Mouse (Mus musculus) embryonic facial prominence, embryonic 13.5 days (tissue): ENCODE measurements around the gene Atp8b3. TPM values are rescaled to one million over a fixed set of nuclear protein-coding genes. Genes with fewer than 3 reads are reported as not detected.

Experiments
- ATAC-seq: fragments of 200-750 bp; cut with Nextera tagmentation; 2 replicates; pipeline ENCODE4 v1.8.0; 2017; ENCODE audit warnings: low read depth; ENCODE audit not compliant: insufficient number of reproducible peaks, insufficient read depth, low FRiP score, low TSS enrichment
- H3K27ac ChIP-seq: fragments of 300-500 bp; sonication (generic); 2 replicates; pipeline ENCODE4 v1.5.1; 2015; ENCODE audit warnings: moderate library complexity, mild to moderate bottlenecking, inconsistent platforms
- H3K27me3 ChIP-seq: fragments of 300-500 bp; sonication (generic); 2 replicates; pipeline ENCODE4 v1.6.1; 2015; ENCODE audit warnings: mild to moderate bottlenecking, inconsistent platforms
- H3K36me3 ChIP-seq: fragments of 300-500 bp; sonication (generic); 2 replicates; pipeline ENCODE4 v1.6.1; 2015; ENCODE audit warnings: mild to moderate bottlenecking, inconsistent platforms
- H3K4me1 ChIP-seq: fragments of 300-500 bp; sonication (generic); 2 replicates; pipeline ENCODE4 v1.6.1; 2015; ENCODE audit warnings: inconsistent platforms
- H3K4me2 ChIP-seq: fragments of 300-500 bp; sonication (generic); 2 replicates; pipeline ENCODE4 v1.6.1; 2015; ENCODE audit warnings: moderate library complexity, mild to moderate bottlenecking, inconsistent platforms
- H3K4me3 ChIP-seq: fragments of 300-500 bp; sonication (generic); 2 replicates; pipeline ENCODE4 v1.5.1; 2015; ENCODE audit warnings: mild to moderate bottlenecking, inconsistent platforms
- H3K9ac ChIP-seq: fragments of 300-500 bp; sonication (generic); 2 replicates; pipeline ENCODE4 v1.6.1; 2015; ENCODE audit warnings: mild to moderate bottlenecking, inconsistent platforms
- H3K9me3 ChIP-seq: fragments of 300-500 bp; sonication (generic); 2 replicates; pipeline ENCODE4 v1.6.1; 2016; ENCODE audit warnings: inconsistent platforms
- WGBS: fragments of 180-500 bp; shearing (Covaris S2); methylation state at CpG from one replicate; pipeline ENCODE4 v1.1.7; 2015; ENCODE audit warnings: mixed read lengths; 5-methylcytosine and 5-hydroxymethylcytosine counted together
- polyA plus RNA-seq: library from polyadenylated mRNA; unstranded; fragments of >200 nt; fragmentation: Nextera tagmentation; extraction: Ambion mirVana; gene quantifications from 2 replicates; pipeline ENCODE4 v1.2.1, GENCODE M21; 2015

The Atp8b3 gene
- polyA plus RNA-seq, 1 experiment from 2014 or later: 0.04 TPM

GRCm38 (mm10) chr10:80513739-80514138 is 25.2 kb downstream of the Atp8b3 start:
- H3K4me2 ChIP-seq: peak overlapping the region; percentile 48
- peak overlapping the region; percentile 60 for H3K9ac ChIP-seq
- no peak for ATAC-seq
- H3K36me3 ChIP-seq: no peaks in the 10 kb centered on the region
- peaks cover 16% of the 10 kb centered on the region for H3K4me1 ChIP-seq
- no peaks in the 10 kb centered on the region for H3K9me3 ChIP-seq
- peak overlapping the region; percentile 22 for H3K4me3 ChIP-seq
- H3K27ac ChIP-seq: no peak overlapping the region
- WGBS: 6% methylated on average over 19 of the region's 19 CpGs
- H3K27me3 ChIP-seq: peaks cover 65% of the 10 kb centered on the region

GRCm38 (mm10) chr10:80510273-80510660 is 28.7 kb downstream of the Atp8b3 start:
- Histone ChIP-seq H3K27me3 (peaks cover 86% of the 10 kb centered on the region), H3K9me3 (no peaks in the 10 kb centered on the region), H3K4me2 (peak overlapping the region; percentile 60; the same call in 1 of the 2 replicates), H3K4me3 (no peak overlapping the region), H3K27ac (no peak overlapping the region), H3K9ac (0 out of 2 replicates have a peak overlapping the region, but pooled peaks have one; percentile 55), H3K4me1 (peaks cover 18% of the 10 kb centered on the region), H3K36me3 (no peaks in the 10 kb centered on the region)
- no peak for ATAC-seq
- WGBS: 34% methylated on average over 10 of the region's 10 CpGs

GRCm38 (mm10) chr10:80509412-80510272 is 29.3 kb downstream of the Atp8b3 start:
- no peak for ATAC-seq
- peak overlapping the region; percentile 55; the same call in 1 of the 2 replicates for H3K9ac ChIP-seq
- peak overlapping the region; percentile 37 for H3K4me3 ChIP-seq
- no peaks in the 10 kb centered on the region for H3K9me3 ChIP-seq
- peaks cover 86% of the 10 kb centered on the region for H3K27me3 ChIP-seq
- H3K36me3 ChIP-seq: no peaks in the 10 kb centered on the region
- peak overlapping the region; percentile 60 for H3K4me2 ChIP-seq
- H3K4me1 ChIP-seq: peaks cover 18% of the 10 kb centered on the region
- H3K27ac ChIP-seq: no peak overlapping the region
- 8% methylated on average over 20 of the region's 20 CpGs for WGBS

- Histone ChIP-seq H3K4me2 (no peak overlapping the region), H3K4me3 (no peak overlapping the region), H3K27me3 (peaks cover 85% of the 10 kb centered on the region), H3K9me3 (no peaks in the 10 kb centered on the region), H3K27ac (no peak overlapping the region), H3K36me3 (no peaks in the 10 kb centered on the region), H3K9ac (no peak overlapping the region), H3K4me1 (peaks cover 20% of the 10 kb centered on the region)
- under 1% methylated on average over 11 of the region's 11 CpGs for WGBS
- no peak for ATAC-seq
Observed at GRCm38 (mm10) chr10:80506222-80506621, 32.7 kb downstream of the Atp8b3 start.

- ATAC-seq: no peak
- Histone ChIP-seq H3K27me3 (peaks cover 87% of the 10 kb centered on the region), H3K27ac (no peak overlapping the region), H3K4me1 (peaks cover 13% of the 10 kb centered on the region), H3K4me2 (no peak overlapping the region), H3K36me3 (no peaks in the 10 kb centered on the region), H3K4me3 (no peak overlapping the region), H3K9me3 (no peaks in the 10 kb centered on the region), H3K9ac (no peak overlapping the region)
- WGBS: under 1% methylated on average over 9 of the region's 9 CpGs
Observed at GRCm38 (mm10) chr10:80504724-80505123, 34.2 kb downstream of the Atp8b3 start.

GRCm38 (mm10) chr10:80503599-80504220 is 35.2 kb downstream of the Atp8b3 start:
- under 1% methylated on average over 27 of the region's 27 CpGs for WGBS
- Histone ChIP-seq H3K9ac (no peak overlapping the region), H3K36me3 (no peaks in the 10 kb centered on the region), H3K27me3 (peaks cover 91% of the 10 kb centered on the region), H3K9me3 (no peaks in the 10 kb centered on the region), H3K4me2 (no peak overlapping the region), H3K27ac (no peak overlapping the region), H3K4me1 (peaks cover 11% of the 10 kb centered on the region), H3K4me3 (no peak overlapping the region)
- no peak for ATAC-seq

- 1% methylated on average over 22 of the region's 22 CpGs for WGBS
- 0 out of 2 replicates have a peak overlapping the region, but pooled peaks have one; percentile 36 for H3K9ac ChIP-seq
- H3K9me3 ChIP-seq: no peaks in the 10 kb centered on the region
- no peaks in the 10 kb centered on the region for H3K36me3 ChIP-seq
- H3K4me1 ChIP-seq: peaks cover 11% of the 10 kb centered on the region
- no peak overlapping the region for H3K4me2 ChIP-seq
- no peak for ATAC-seq
- peaks cover 94% of the 10 kb centered on the region for H3K27me3 ChIP-seq
- no peak overlapping the region for H3K27ac ChIP-seq
- H3K4me3 ChIP-seq: 0 out of 2 replicates have a peak overlapping the region, but pooled peaks have one; percentile 4
Observed at GRCm38 (mm10) chr10:80502819-80503314, 36.1 kb downstream of the Atp8b3 start.

- H3K27me3 ChIP-seq: peaks cover 94% of the 10 kb centered on the region
- 0 out of 2 replicates have a peak overlapping the region, but pooled peaks have one; percentile 32 for H3K9ac ChIP-seq
- H3K4me2 ChIP-seq: no peak overlapping the region
- H3K36me3 ChIP-seq: no peaks in the 10 kb centered on the region
- ATAC-seq: no peak
- H3K4me1 ChIP-seq: peaks cover 11% of the 10 kb centered on the region
- no peak overlapping the region for H3K27ac ChIP-seq
- no peak overlapping the region for H3K4me3 ChIP-seq
- under 1% methylated on average over 7 of the region's 7 CpGs for WGBS
- H3K9me3 ChIP-seq: no peaks in the 10 kb centered on the region
Observed at GRCm38 (mm10) chr10:80502291-80502690, 36.6 kb downstream of the Atp8b3 start.

- Histone ChIP-seq H3K27ac (no peak overlapping the region), H3K36me3 (no peaks in the 10 kb centered on the region), H3K4me2 (0 out of 2 replicates have a peak overlapping the region, but pooled peaks have one; percentile 90), H3K4me1 (peaks cover 28% of the 10 kb centered on the region), H3K9ac (no peak overlapping the region), H3K27me3 (peaks cover 100% of the 10 kb centered on the region), H3K4me3 (peak overlapping the region; percentile 50; the same call in 1 of the 2 replicates), H3K9me3 (no peaks in the 10 kb centered on the region)
- WGBS: 1% methylated on average over 20 of the region's 20 CpGs
- ATAC-seq: no peak
Observed at GRCm38 (mm10) chr10:80496421-80496820, 42.5 kb downstream of the Atp8b3 start.

- H3K9ac ChIP-seq: no peak overlapping the region
Observed at GRCm38 (mm10) chr10:80495901-80496300, 43.0 kb downstream of the Atp8b3 start.

GRCm38 (mm10) chr10:80494732-80495131 is 44.2 kb downstream of the Atp8b3 start, which contains the start of gene Onecut3:
Gene Onecut3, plus strand, starts transcription at chr10:80494835.
- H3K4me2 ChIP-seq: peak within 1 kb of the TSS; percentile 90
- ATAC-seq: no peak
- H3K4me3 ChIP-seq: peak within 1 kb of the TSS; percentile 50
- H3K4me1 ChIP-seq: peaks cover 28% of the 10 kb centered on the region
- no peaks in the 10 kb centered on the region for H3K9me3 ChIP-seq
- under 1% methylated on average over 42 of the region's 42 CpGs for WGBS
- H3K36me3 ChIP-seq: no peaks in the 10 kb centered on the region
- H3K27ac ChIP-seq: no peak within 1 kb of the TSS
- H3K27me3 ChIP-seq: peaks cover 100% of the 10 kb centered on the region
- H3K9ac ChIP-seq: peak within 1 kb of the TSS; percentile 63

More at GRCm38 (mm10) chr10:80495901-80496300, 43.0 kb downstream of the Atp8b3 start:
- no peak for ATAC-seq
- Histone ChIP-seq H3K9me3 (no peaks in the 10 kb centered on the region), H3K27me3 (peaks cover 100% of the 10 kb centered on the region), H3K4me3 (peak overlapping the region; percentile 50), H3K4me1 (peaks cover 28% of the 10 kb centered on the region), H3K36me3 (no peaks in the 10 kb centered on the region), H3K27ac (no peak overlapping the region), H3K4me2 (peak overlapping the region; percentile 90)
- WGBS: under 1% methylated on average over 35 of the region's 35 CpGs
